In the genomic region with DNA sequence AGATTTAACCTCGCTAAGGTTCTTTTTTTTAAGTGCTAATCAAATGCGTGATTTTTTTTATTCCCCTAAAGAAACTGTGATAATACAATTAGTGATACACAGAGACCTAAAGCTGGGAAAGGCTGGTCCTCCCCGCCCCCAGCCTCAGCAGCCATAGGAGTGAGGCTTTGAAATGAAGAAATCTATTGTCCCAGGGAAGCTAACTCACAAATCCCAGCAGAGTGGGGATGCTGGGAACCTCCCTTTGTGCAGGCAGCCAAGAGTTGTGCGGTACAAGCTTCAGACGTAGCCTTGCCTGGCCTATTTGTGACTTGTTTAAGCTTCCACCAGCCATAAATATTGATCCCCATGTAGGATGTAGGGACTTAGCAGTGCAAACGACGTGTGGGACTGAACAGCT, we compare ENCODE assay signal across 10 mouse cellular contexts. TPM values are rescaled to one million over a fixed set of nuclear protein-coding genes. Genes with fewer than 3 reads are reported as not detected.
A peak's percentile ranks its signal among the peaks of the same experiment; 100 is the strongest.
DNase-seq lines count a peak whose midpoint lies in the region; ATAC-seq and TF ChIP-seq lines count a peak whose summit lies in the region.
"Had no signal": no experiment of that assay in that cellular context is flagged by ENCODE, and none has a peak within 500 bp of the region (broad histone marks: within the 10 kb centered on the region; RNA-seq: fewer than 3 reads in every experiment).

No protein-coding gene starts in this region.

- H3K9ac ChIP-seq in midbrain, embryonic 15.5 days = peak overlapping the region; percentile 5; the same call in 1 of the 2 replicates

- H3K4me1 ChIP-seq in hindbrain, embryonic 10.5 days (replicated peaks) = peaks cover 69% of the 10 kb centered on the region
- peaks cover 67% of the 10 kb centered on the region for H3K4me1 ChIP-seq in midbrain, embryonic 15.5 days

- peak overlapping the region; percentile 87 for H3K27ac ChIP-seq in hindbrain, embryonic 10.5 days
- H3K27ac ChIP-seq in midbrain, embryonic 15.5 days = peak overlapping the region; percentile 86
- H3K27ac ChIP-seq: heart, adult 2 months had no signal

- peak; percentile 23 for DNase-seq in MN1 (ENCODE audit: low spot score)
- peak; percentile 93 for DNase-seq in brain, embryonic 14.5 days (ENCODE audit: low read depth)
- DNase-seq in hindbrain, embryonic 10.5 days (ENCODE audit: low spot score) = peak; percentile 73
- DNase-seq in cerebellum, postnatal 14 days = no peak
- no peak for DNase-seq in thymus, postnatal 25 days
- no peak for DNase-seq in left cerebral cortex, adult 18-20 months (ENCODE audit: low spot score in 2 of 2)
- no peak for DNase-seq in adrenal gland, postnatal 10 days
- DNase-seq: heart, adult 2 months; kidney, postnatal 10 days had no signal

- ATAC-seq in midbrain, embryonic 15.5 days (replicated peaks) = peak; percentile 75

- H3K9me3 ChIP-seq in hindbrain, embryonic 10.5 days = no peaks in the 10 kb centered on the region
- no peaks in the 10 kb centered on the region for H3K9me3 ChIP-seq in midbrain, embryonic 15.5 days

- no peaks in the 10 kb centered on the region for H3K27me3 ChIP-seq in hindbrain, embryonic 10.5 days (ENCODE audit: insufficient read depth, poor library complexity, severe bottlenecking)
- no peaks in the 10 kb centered on the region for H3K27me3 ChIP-seq in midbrain, embryonic 15.5 days (replicated peaks)

- WGBS in hindbrain, embryonic 10.5 days = 5% methylated on average over 7 of the region's 7 CpGs
- 4% methylated on average over 7 of the region's 7 CpGs for WGBS in midbrain, embryonic 15.5 days

- peak overlapping the region; percentile 21; the same call in 1 of the 2 replicates for H3K4me2 ChIP-seq in midbrain, embryonic 15.5 days

- no peak for TF ChIP-seq CTCF in brain, embryonic 14.5 days (IDR thresholded peaks at IDR 0.05; ENCODE audit: borderline replicate concordance, extremely low read depth, insufficient read depth, insufficient read length)

- peak overlapping the region; percentile 33 for H3K4me3 ChIP-seq in hindbrain, embryonic 10.5 days
- no peak overlapping the region for H3K4me3 ChIP-seq in midbrain, embryonic 15.5 days
- H3K4me3 ChIP-seq: heart, adult 2 months had no signal

- no peak for TF ChIP-seq POLR2A in brain, embryonic 14.5 days (IDR thresholded peaks at IDR 0.05; ENCODE audit: borderline replicate concordance, extremely low read depth, insufficient read depth, insufficient read length, poor library complexity, severe bottlenecking)

- H3K36me3 ChIP-seq in hindbrain, embryonic 10.5 days = peaks cover 28% of the 10 kb centered on the region
- H3K36me3 ChIP-seq in midbrain, embryonic 15.5 days (replicated peaks) = no peaks in the 10 kb centered on the region

RNA-seq across cellular contexts. Expression of a gene that starts 43.8 kb away (rescaled TPM):
- 61.0 and 112 TPM in 2 replicates for polyA plus RNA-seq in brain, embryonic 14.5 days (2012; rRNA removed)
- 28.0 and 34.7 TPM in 2 replicates for polyA plus RNA-seq in hindbrain, embryonic 10.5 days (2016; fragmentation: Nextera tagmentation; extraction: Ambion mirVana)
- 39.7 and 44.6 TPM in 2 replicates for polyA plus RNA-seq in midbrain, embryonic 15.5 days (2015; fragmentation: Nextera tagmentation; extraction: Ambion mirVana)
- 100 to 1,000 TPM; 217 to 223 TPM for total RNA-seq in left cerebral cortex, adult 18-20 months (2021)
- 10 to 100 TPM; 13.2 to 15.8 TPM for total RNA-seq in adrenal gland, postnatal 10 days (2021)

Comparison
In these comparisons a context has a peak if more than half of its experiments do, and no peak if none do; other contexts are left out.
1. DNase-seq: peak in MN1 (single experiment), brain, embryonic 14.5 days (single experiment) and hindbrain, embryonic 10.5 days (single experiment); none in cerebellum, postnatal 14 days (0 of 2), thymus, postnatal 25 days (single experiment), left cerebral cortex, adult 18-20 months (0 of 2) and adrenal gland, postnatal 10 days (single experiment).